Mouse (Mus musculus): ENCODE data around the gene Vps4a. TPM values are rescaled to one million over a fixed set of nuclear protein-coding genes. Genes with fewer than 3 reads are reported as not detected.

Gene Vps4a
- polyA plus RNA-seq, 1 experiment from 2014 or later, result 88.3 TPM

DNA sequence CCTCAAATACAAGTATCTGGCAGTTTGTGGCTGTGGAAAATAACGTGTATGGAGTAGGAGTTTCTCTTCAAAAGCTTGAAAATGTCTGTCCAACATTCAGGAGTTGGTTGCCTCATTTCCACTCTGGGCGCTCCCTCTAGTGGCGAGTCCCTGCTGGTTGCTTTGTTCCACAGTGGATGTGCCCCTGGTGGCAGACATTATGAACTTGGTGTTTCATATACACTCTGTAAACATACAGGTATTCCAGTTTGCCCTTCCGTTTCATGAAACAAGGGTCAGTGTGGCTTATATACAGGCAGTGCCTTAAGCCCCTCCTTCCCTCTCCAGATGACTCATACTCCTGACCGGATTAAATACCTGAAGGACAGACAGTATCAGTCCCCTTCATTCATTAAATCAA lies 28.5 kb upstream of the Vps4a start:
- Histone ChIP-seq H3K4me1 (ENCODE audit: control insufficient read depth, insufficient read depth, low read length) (no peaks in the 10 kb centered on the region), H3K9me3 (replicated peaks; ENCODE audit: control insufficient read depth, low read length) (no peaks in the 10 kb centered on the region), H3K36me3 (replicated peaks; ENCODE audit: control insufficient read depth, insufficient read depth, low read depth, low read length) (no peaks in the 10 kb centered on the region), H3K27ac (replicated peaks; ENCODE audit: low read depth, low read length) (no peak overlapping the region), H3K4me2 (ENCODE audit: low read depth, low read length) (no peak overlapping the region), H3K27me3 (ENCODE audit: control insufficient read depth, insufficient read depth, low read length) (no peaks in the 10 kb centered on the region), H3K9ac (replicated peaks; ENCODE audit: low read length) (no peak overlapping the region), H3K4me3 (ENCODE audit: low read depth, low read length) (no peak overlapping the region)
- 0 out of 2 replicates have a peak, but pooled peaks have one; percentile 67 for ATAC-seq (replicated peaks; ENCODE audit: insufficient number of reproducible peaks, low FRiP score, low TSS enrichment, low read depth)
- WGBS, result 33% methylated on average over 5 of the region's 5 CpGs
- DNase-seq (ENCODE audit: low spot score), result peak; percentile 92

DNA sequence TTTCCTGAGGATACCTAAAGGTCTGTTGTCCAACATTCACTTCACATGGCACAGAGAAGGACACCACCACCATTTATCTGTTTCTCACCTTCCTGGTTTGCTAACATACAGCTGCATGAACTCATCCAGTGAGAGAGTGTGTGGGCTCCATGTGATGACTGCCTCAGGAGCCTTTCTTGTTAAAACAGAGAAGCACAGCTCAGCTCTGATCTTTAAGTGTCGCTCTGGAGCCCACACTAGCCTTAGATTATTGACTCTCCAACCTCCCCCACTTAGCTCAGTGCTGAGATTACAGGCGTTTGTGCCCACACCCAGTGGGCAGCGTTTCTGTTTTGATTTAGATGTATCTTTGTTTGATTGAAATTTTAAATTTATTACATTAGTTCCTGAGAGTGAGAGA lies 23.2 kb upstream of the Vps4a start:
- H3K9me3 ChIP-seq (replicated peaks; ENCODE audit: control insufficient read depth, low read length), result no peaks in the 10 kb centered on the region
- H3K4me1 ChIP-seq (ENCODE audit: control insufficient read depth, insufficient read depth, low read length), result no peaks in the 10 kb centered on the region
- H3K27ac ChIP-seq (replicated peaks; ENCODE audit: low read depth, low read length), result no peak overlapping the region
- H3K27me3 ChIP-seq (ENCODE audit: control insufficient read depth, insufficient read depth, low read length), result no peaks in the 10 kb centered on the region
- DNase-seq (ENCODE audit: low spot score) (no peak), ATAC-seq (replicated peaks; ENCODE audit: insufficient number of reproducible peaks, low FRiP score, low TSS enrichment, low read depth) (no peak)
- 88% methylated on average over 3 of the region's 3 CpGs for WGBS
- no peak overlapping the region for H3K4me2 ChIP-seq (ENCODE audit: low read depth, low read length)
- 0 out of 2 replicates have a peak, but pooled peaks cover 3% of the 10 kb centered on the region for H3K36me3 ChIP-seq (replicated peaks; ENCODE audit: control insufficient read depth, insufficient read depth, low read depth, low read length)
- no peak overlapping the region for H3K9ac ChIP-seq (replicated peaks; ENCODE audit: low read length)
- H3K4me3 ChIP-seq (ENCODE audit: low read depth, low read length), result no peak overlapping the region

DNA sequence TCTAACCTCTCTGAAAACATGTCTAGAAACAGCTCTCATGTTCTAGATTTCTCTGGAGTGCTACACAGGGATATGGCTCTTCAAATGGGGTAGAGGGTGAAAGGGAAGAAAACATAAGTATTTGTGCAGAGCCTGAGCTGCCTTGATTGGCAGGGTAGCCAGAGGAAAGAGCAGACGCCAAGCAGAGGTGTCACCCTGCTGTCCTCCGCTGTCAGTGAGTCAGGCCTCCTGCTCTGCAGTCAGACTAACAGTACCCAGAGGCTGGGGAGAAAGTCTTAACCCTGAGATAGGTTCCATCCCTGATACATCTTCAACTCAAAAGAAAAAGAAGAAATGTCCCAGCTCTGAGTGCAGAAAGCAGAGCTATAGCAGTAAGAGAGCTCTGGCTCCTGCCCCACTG lies 18.4 kb upstream of the Vps4a start:
- no peak overlapping the region for H3K27ac ChIP-seq (replicated peaks; ENCODE audit: low read depth, low read length)
- H3K27me3 ChIP-seq (ENCODE audit: control insufficient read depth, insufficient read depth, low read length), result no peaks in the 10 kb centered on the region
- DNase-seq (ENCODE audit: low spot score) (no peak), ATAC-seq (replicated peaks; ENCODE audit: insufficient number of reproducible peaks, low FRiP score, low TSS enrichment, low read depth) (no peak)
- H3K4me2 ChIP-seq (ENCODE audit: low read depth, low read length), result no peak overlapping the region
- no peak overlapping the region for H3K9ac ChIP-seq (replicated peaks; ENCODE audit: low read length)
- H3K4me1 ChIP-seq (ENCODE audit: control insufficient read depth, insufficient read depth, low read length), result no peaks in the 10 kb centered on the region
- 84% methylated on average over 2 of the region's 2 CpGs for WGBS
- H3K4me3 ChIP-seq (ENCODE audit: low read depth, low read length), result no peak overlapping the region
- H3K9me3 ChIP-seq (replicated peaks; ENCODE audit: control insufficient read depth, low read length), result no peaks in the 10 kb centered on the region
- H3K36me3 ChIP-seq (replicated peaks; ENCODE audit: control insufficient read depth, insufficient read depth, low read depth, low read length), result 0 out of 2 replicates have a peak, but pooled peaks cover 3% of the 10 kb centered on the region

DNA sequence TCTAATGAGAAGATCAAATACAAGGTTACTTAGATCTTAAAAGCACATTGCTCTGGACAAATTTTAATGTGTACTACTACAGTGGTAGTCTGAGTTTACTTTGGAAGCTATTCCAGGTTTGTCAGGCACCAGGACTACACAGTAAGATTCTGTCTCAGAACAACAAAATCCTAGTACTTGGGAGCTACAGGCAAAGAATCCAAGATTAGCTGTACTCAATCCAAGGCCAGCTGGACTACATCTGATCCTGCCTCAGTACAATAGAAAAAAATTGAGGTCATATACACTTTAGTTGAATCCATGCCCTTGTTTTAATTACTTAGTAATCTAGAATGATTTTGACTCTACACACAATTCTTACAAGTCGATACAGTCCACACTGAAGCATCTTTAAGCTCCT lies 16.1 kb upstream of the Vps4a start:
- Histone ChIP-seq H3K4me2 (ENCODE audit: low read depth, low read length) (no peak overlapping the region), H3K4me3 (ENCODE audit: low read depth, low read length) (no peak overlapping the region), H3K27ac (replicated peaks; ENCODE audit: low read depth, low read length) (no peak overlapping the region), H3K9me3 (replicated peaks; ENCODE audit: control insufficient read depth, low read length) (no peaks in the 10 kb centered on the region), H3K36me3 (replicated peaks; ENCODE audit: control insufficient read depth, insufficient read depth, low read depth, low read length) (0 out of 2 replicates have a peak, but pooled peaks cover 3% of the 10 kb centered on the region), H3K4me1 (ENCODE audit: control insufficient read depth, insufficient read depth, low read length) (no peaks in the 10 kb centered on the region), H3K9ac (replicated peaks; ENCODE audit: low read length) (no peak overlapping the region), H3K27me3 (ENCODE audit: control insufficient read depth, insufficient read depth, low read length) (no peaks in the 10 kb centered on the region)
- WGBS, result 88% methylated on average over 1 of the region's 1 CpGs
- ATAC-seq (replicated peaks; ENCODE audit: insufficient number of reproducible peaks, low FRiP score, low TSS enrichment, low read depth), result no peak
- DNase-seq (ENCODE audit: low spot score), result no peak

DNA sequence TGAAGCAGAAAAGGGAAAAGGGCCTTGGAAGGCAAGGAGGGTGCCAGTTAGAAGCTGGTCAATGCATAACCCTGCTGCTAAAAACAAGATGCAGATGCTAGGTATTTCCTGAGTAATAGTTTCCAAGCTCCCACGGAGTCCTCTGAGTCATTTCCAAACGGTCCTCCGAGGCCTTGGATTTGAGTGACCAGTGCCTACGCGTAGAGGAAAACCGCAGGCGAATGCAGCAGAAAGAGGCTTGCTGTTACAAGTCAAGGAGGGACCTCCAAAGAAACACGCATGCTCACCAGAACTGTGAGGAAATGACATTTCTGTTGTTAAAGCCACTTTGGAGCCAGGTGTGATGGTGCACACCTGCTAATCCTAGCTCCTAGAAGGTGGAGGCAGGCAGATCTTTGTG lies 7.5 kb upstream of the Vps4a start:
- no peaks in the 10 kb centered on the region for H3K9me3 ChIP-seq (replicated peaks; ENCODE audit: control insufficient read depth, low read length)
- 90% methylated on average over 8 of the region's 8 CpGs for WGBS
- H3K4me2 ChIP-seq (ENCODE audit: low read depth, low read length), result no peak overlapping the region
- H3K27ac ChIP-seq (replicated peaks; ENCODE audit: low read depth, low read length), result no peak overlapping the region
- ATAC-seq (replicated peaks; ENCODE audit: insufficient number of reproducible peaks, low FRiP score, low TSS enrichment, low read depth) (no peak), DNase-seq (ENCODE audit: low spot score) (no peak)
- no peaks in the 10 kb centered on the region for H3K4me1 ChIP-seq (ENCODE audit: control insufficient read depth, insufficient read depth, low read length)
- H3K9ac ChIP-seq (replicated peaks; ENCODE audit: low read length), result no peak overlapping the region
- H3K4me3 ChIP-seq (ENCODE audit: low read depth, low read length), result no peak overlapping the region
- H3K27me3 ChIP-seq (ENCODE audit: control insufficient read depth, insufficient read depth, low read length), result no peaks in the 10 kb centered on the region
- no peaks in the 10 kb centered on the region for H3K36me3 ChIP-seq (replicated peaks; ENCODE audit: control insufficient read depth, insufficient read depth, low read depth, low read length)

DNA sequence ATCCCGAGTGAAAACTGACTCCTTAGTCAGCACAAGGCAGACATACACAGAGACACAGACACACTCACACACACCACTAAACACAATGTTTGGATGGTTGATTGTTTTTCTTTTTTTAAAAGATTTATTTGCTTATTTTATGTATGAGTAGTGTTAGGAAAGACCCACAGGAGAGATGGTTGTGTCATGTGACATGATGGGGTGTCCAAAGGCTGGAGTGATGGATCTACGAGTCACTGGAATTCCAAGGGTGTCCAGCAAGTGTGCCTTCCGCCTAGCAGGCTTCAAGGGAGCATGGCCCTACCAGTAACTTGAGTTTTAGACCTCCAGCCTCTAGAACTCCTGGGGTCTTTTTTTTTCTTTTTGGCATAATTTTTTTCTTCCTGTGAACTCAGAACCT lies 1.7 kb upstream of the Vps4a start:
- ATAC-seq (replicated peaks; ENCODE audit: insufficient number of reproducible peaks, low FRiP score, low TSS enrichment, low read depth) (no peak), DNase-seq (ENCODE audit: low spot score) (no peak)
- no peak overlapping the region for H3K4me3 ChIP-seq (ENCODE audit: low read depth, low read length)
- H3K4me2 ChIP-seq (ENCODE audit: low read depth, low read length), result no peak overlapping the region
- no peak overlapping the region for H3K27ac ChIP-seq (replicated peaks; ENCODE audit: low read depth, low read length)
- no peaks in the 10 kb centered on the region for H3K9me3 ChIP-seq (replicated peaks; ENCODE audit: control insufficient read depth, low read length)
- 0 out of 2 replicates have a peak, but pooled peaks cover 2% of the 10 kb centered on the region for H3K4me1 ChIP-seq (ENCODE audit: control insufficient read depth, insufficient read depth, low read length)
- no peak overlapping the region for H3K9ac ChIP-seq (replicated peaks; ENCODE audit: low read length)
- no peaks in the 10 kb centered on the region for H3K36me3 ChIP-seq (replicated peaks; ENCODE audit: control insufficient read depth, insufficient read depth, low read depth, low read length)
- H3K27me3 ChIP-seq (ENCODE audit: control insufficient read depth, insufficient read depth, low read length), result no peaks in the 10 kb centered on the region
- WGBS, result 76% methylated on average over 3 of the region's 3 CpGs

DNA sequence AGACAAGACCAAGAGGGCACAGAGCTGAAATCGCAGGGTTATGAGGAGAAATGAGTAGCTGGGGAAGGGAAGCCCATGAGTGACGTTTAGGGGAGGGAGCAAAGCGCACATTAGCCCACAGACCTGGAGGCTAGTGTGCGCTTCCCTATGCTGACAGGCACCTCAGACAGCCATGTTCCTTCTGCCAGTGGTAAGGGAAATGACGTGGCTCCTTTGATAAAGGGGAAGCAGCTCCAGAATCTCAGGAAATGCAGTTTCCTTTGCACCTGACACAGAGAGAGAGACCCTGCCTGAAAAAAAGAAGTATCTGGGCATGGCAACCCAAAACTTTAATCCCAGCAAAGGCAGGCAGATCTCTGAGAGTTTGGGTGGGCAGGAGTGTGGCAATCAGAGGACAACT lies 964 bp upstream of the Vps4a start:
- Histone ChIP-seq H3K4me1 (ENCODE audit: control insufficient read depth, insufficient read depth, low read length) (0 out of 2 replicates have a peak, but pooled peaks cover 2% of the 10 kb centered on the region), H3K27me3 (ENCODE audit: control insufficient read depth, insufficient read depth, low read length) (no peaks in the 10 kb centered on the region), H3K9ac (replicated peaks; ENCODE audit: low read length) (no peak overlapping the region), H3K27ac (replicated peaks; ENCODE audit: low read depth, low read length) (no peak overlapping the region), H3K4me3 (ENCODE audit: low read depth, low read length) (no peak overlapping the region), H3K36me3 (replicated peaks; ENCODE audit: control insufficient read depth, insufficient read depth, low read depth, low read length) (no peaks in the 10 kb centered on the region), H3K9me3 (replicated peaks; ENCODE audit: control insufficient read depth, low read length) (no peaks in the 10 kb centered on the region), H3K4me2 (ENCODE audit: low read depth, low read length) (no peak overlapping the region)
- no peak for ATAC-seq (replicated peaks; ENCODE audit: insufficient number of reproducible peaks, low FRiP score, low TSS enrichment, low read depth)
- no peak for DNase-seq (ENCODE audit: low spot score)
- 69% methylated on average over 5 of the region's 5 CpGs for WGBS

DNA sequence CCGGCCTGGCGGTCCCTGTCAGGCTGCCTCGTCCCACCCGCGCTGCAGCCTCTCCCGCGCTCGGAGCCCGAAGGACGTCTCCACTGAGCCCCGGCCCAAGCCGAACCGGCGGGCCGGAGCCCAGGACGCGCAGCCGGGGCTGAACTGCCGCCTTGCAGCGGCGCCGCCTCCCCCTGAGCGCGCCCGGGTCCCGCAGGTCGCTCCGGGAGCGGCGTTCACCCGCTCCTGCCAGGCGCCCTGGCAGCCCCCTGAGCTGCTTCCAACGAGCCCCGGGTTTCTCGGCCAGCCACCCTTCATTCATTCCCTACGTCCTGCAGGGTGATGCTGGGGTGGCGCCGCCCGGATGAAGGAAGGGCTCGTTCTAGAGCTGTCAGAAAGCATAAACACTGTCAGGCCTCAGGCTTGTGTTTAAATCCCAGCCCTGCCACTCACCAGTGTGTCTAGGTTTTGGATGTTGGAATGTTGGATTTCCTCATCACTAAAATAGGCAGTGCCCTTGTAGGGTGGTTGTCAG lies 612 bp downstream of the Vps4a start:
- Histone ChIP-seq H3K9me3 (replicated peaks; ENCODE audit: control insufficient read depth, low read length) (no peaks in the 10 kb centered on the region), H3K4me2 (ENCODE audit: low read depth, low read length) (peak overlapping the region; percentile 79), H3K27ac (replicated peaks; ENCODE audit: low read depth, low read length) (peak overlapping the region; percentile 62), H3K4me1 (ENCODE audit: control insufficient read depth, insufficient read depth, low read length) (0 out of 2 replicates have a peak, but pooled peaks cover 2% of the 10 kb centered on the region), H3K4me3 (ENCODE audit: low read depth, low read length) (peak overlapping the region; percentile 98), H3K36me3 (replicated peaks; ENCODE audit: control insufficient read depth, insufficient read depth, low read depth, low read length) (no peaks in the 10 kb centered on the region), H3K9ac (replicated peaks; ENCODE audit: low read length) (peak overlapping the region; percentile 92), H3K27me3 (ENCODE audit: control insufficient read depth, insufficient read depth, low read length) (no peaks in the 10 kb centered on the region)
- ATAC-seq (replicated peaks; ENCODE audit: insufficient number of reproducible peaks, low FRiP score, low TSS enrichment, low read depth) (no peak), DNase-seq (ENCODE audit: low spot score) (peak; percentile 7)
- WGBS, result 0% methylated on average over 35 of the region's 40 CpGs
